Mouse (Mus musculus): ENCODE data around the gene Fcer1g. TPM values are rescaled to one million over a fixed set of nuclear protein-coding genes. Genes with fewer than 3 reads are reported as not detected.

Fcer1g gene
- polyA plus RNA-seq, 1 experiment from 2014 or later = 60.7 TPM

GRCm38 (mm10) chr1:171263185-171263611, 29.0 kb upstream of the Fcer1g start:
- Histone ChIP-seq H3K4me3 (no peak overlapping the region), H3K27ac (0 out of 2 replicates have a peak overlapping the region, but pooled peaks have one; percentile 22), H3K4me2 (peak overlapping the region; percentile 15; the same call in 1 of the 2 replicates), H3K27me3 (replicated peaks) (peaks cover 51% of the 10 kb centered on the region), H3K9me3 (replicated peaks) (no peaks in the 10 kb centered on the region), H3K36me3 (no peaks in the 10 kb centered on the region), H3K4me1 (peaks cover 47% of the 10 kb centered on the region), H3K9ac (no peak overlapping the region)
- no peak for ATAC-seq
- WGBS (ENCODE audit: insufficient replicate concordance) = 5% methylated on average over 2 of the region's 2 CpGs

GRCm38 (mm10) chr1:171262594-171263130, 28.5 kb upstream of the Fcer1g start:
- no peak overlapping the region for H3K4me3 ChIP-seq
- no peak for ATAC-seq

GRCm38 (mm10) chr1:171260316-171260715, 26.2 kb upstream of the Fcer1g start:
- H3K9me3 ChIP-seq (replicated peaks) = no peaks in the 10 kb centered on the region
- ATAC-seq = no peak
- peaks cover 34% of the 10 kb centered on the region for H3K4me1 ChIP-seq
- H3K9ac ChIP-seq = no peak overlapping the region
- no peak overlapping the region for H3K4me3 ChIP-seq
- H3K36me3 ChIP-seq = no peaks in the 10 kb centered on the region
- H3K27me3 ChIP-seq (replicated peaks) = peaks cover 63% of the 10 kb centered on the region
- no peak overlapping the region for H3K27ac ChIP-seq
- no peak overlapping the region for H3K4me2 ChIP-seq
- WGBS (ENCODE audit: insufficient replicate concordance) = 29% methylated on average over 3 of the region's 3 CpGs

More at GRCm38 (mm10) chr1:171262594-171263130, 28.5 kb upstream of the Fcer1g start:
- 2% methylated on average over 8 of the region's 8 CpGs for WGBS (ENCODE audit: insufficient replicate concordance)
- H3K4me2 ChIP-seq = peak overlapping the region; percentile 15
- peaks cover 47% of the 10 kb centered on the region for H3K4me1 ChIP-seq
- peaks cover 55% of the 10 kb centered on the region for H3K27me3 ChIP-seq (replicated peaks)
- H3K27ac ChIP-seq = peak overlapping the region; percentile 6; the same call in 1 of the 2 replicates
- H3K9me3 ChIP-seq (replicated peaks) = no peaks in the 10 kb centered on the region
- no peak overlapping the region for H3K9ac ChIP-seq
- no peaks in the 10 kb centered on the region for H3K36me3 ChIP-seq

- Histone ChIP-seq H3K4me3 (0 out of 2 replicates have a peak overlapping the region, but pooled peaks have one; percentile 8), H3K27me3 (replicated peaks) (peaks cover 66% of the 10 kb centered on the region), H3K4me1 (peaks cover 34% of the 10 kb centered on the region), H3K4me2 (peak overlapping the region; percentile 50), H3K27ac (no peak overlapping the region), H3K9me3 (replicated peaks) (no peaks in the 10 kb centered on the region), H3K9ac (0 out of 2 replicates have a peak overlapping the region, but pooled peaks have one; percentile 18), H3K36me3 (no peaks in the 10 kb centered on the region)
- ATAC-seq = no peak
- 51% methylated on average over 17 of the region's 17 CpGs for WGBS (ENCODE audit: insufficient replicate concordance)
These were observed 24.8 kb upstream of the Fcer1g start for GRCm38 (mm10) chr1:171258921-171259320.

GRCm38 (mm10) chr1:171257781-171258180, 23.6 kb upstream of the Fcer1g start:
- no peak for ATAC-seq
- Histone ChIP-seq H3K9me3 (replicated peaks) (no peaks in the 10 kb centered on the region), H3K27me3 (replicated peaks) (peaks cover 65% of the 10 kb centered on the region), H3K9ac (no peak overlapping the region), H3K4me1 (peaks cover 33% of the 10 kb centered on the region), H3K36me3 (no peaks in the 10 kb centered on the region), H3K4me2 (no peak overlapping the region), H3K4me3 (no peak overlapping the region), H3K27ac (no peak overlapping the region)
- 62% methylated on average over 9 of the region's 9 CpGs for WGBS (ENCODE audit: insufficient replicate concordance)

GRCm38 (mm10) chr1:171256937-171257548, 22.9 kb upstream of the Fcer1g start:
- H3K27ac ChIP-seq = no peak overlapping the region
- no peak overlapping the region for H3K9ac ChIP-seq
- H3K4me2 ChIP-seq = peak overlapping the region; percentile 18; the same call in 1 of the 2 replicates
- H3K4me1 ChIP-seq = peaks cover 33% of the 10 kb centered on the region
- no peak for ATAC-seq
- H3K9me3 ChIP-seq (replicated peaks) = no peaks in the 10 kb centered on the region
- no peak overlapping the region for H3K4me3 ChIP-seq
- H3K36me3 ChIP-seq = no peaks in the 10 kb centered on the region
- WGBS (ENCODE audit: insufficient replicate concordance) = 48% methylated on average over 15 of the region's 15 CpGs
- H3K27me3 ChIP-seq (replicated peaks) = peaks cover 65% of the 10 kb centered on the region

GRCm38 (mm10) chr1:171256095-171256818, 22.1 kb upstream of the Fcer1g start:
- peaks cover 38% of the 10 kb centered on the region for H3K4me1 ChIP-seq
- H3K4me3 ChIP-seq = no peak overlapping the region
- H3K9me3 ChIP-seq (replicated peaks) = no peaks in the 10 kb centered on the region
- H3K27me3 ChIP-seq (replicated peaks) = peaks cover 66% of the 10 kb centered on the region
- H3K36me3 ChIP-seq = no peaks in the 10 kb centered on the region
- no peak overlapping the region for H3K4me2 ChIP-seq
- H3K9ac ChIP-seq = no peak overlapping the region
- H3K27ac ChIP-seq = no peak overlapping the region
- ATAC-seq = no peak
- 75% methylated on average over 24 of the region's 24 CpGs for WGBS (ENCODE audit: insufficient replicate concordance)

GRCm38 (mm10) chr1:171252415-171252814, 18.2 kb upstream of the Fcer1g start:
- Histone ChIP-seq H3K4me1 (peaks cover 39% of the 10 kb centered on the region), H3K9ac (no peak overlapping the region; the same call in 1 of the 2 replicates), H3K27ac (no peak overlapping the region), H3K4me3 (no peak overlapping the region), H3K9me3 (replicated peaks) (no peaks in the 10 kb centered on the region), H3K27me3 (replicated peaks) (peaks cover 61% of the 10 kb centered on the region), H3K4me2 (no peak overlapping the region), H3K36me3 (no peaks in the 10 kb centered on the region)
- no peak for ATAC-seq
- 62% methylated on average over 17 of the region's 17 CpGs for WGBS (ENCODE audit: insufficient replicate concordance)

GRCm38 (mm10) chr1:171251594-171252324, 17.6 kb upstream of the Fcer1g start:
- Histone ChIP-seq H3K27me3 (replicated peaks) (peaks cover 61% of the 10 kb centered on the region), H3K4me3 (no peak overlapping the region)

GRCm38 (mm10) chr1:171250680-171251593, 16.8 kb upstream of the Fcer1g start, which contains the start of gene Ndufs2:
TSS of gene Ndufs2 (minus strand) at chr1:171251388.
- peaks cover 44% of the 10 kb centered on the region for H3K4me1 ChIP-seq
- H3K9ac ChIP-seq = no peak within 1 kb of the TSS; the same call in 1 of the 2 replicates
- peak within 1 kb of the TSS; percentile 37 for H3K4me2 ChIP-seq
- peaks cover under 1% of the 10 kb centered on the region; the same call in 1 of the 2 replicates for H3K36me3 ChIP-seq
- no peak within 1 kb of the TSS for H3K27ac ChIP-seq
- no peaks in the 10 kb centered on the region for H3K9me3 ChIP-seq (replicated peaks)
- peak within 1 kb of the TSS; percentile 10; the same call in 1 of the 2 replicates for H3K4me3 ChIP-seq
- WGBS (ENCODE audit: insufficient replicate concordance) = 31% methylated on average over 26 of the region's 26 CpGs
- peaks cover 54% of the 10 kb centered on the region for H3K27me3 ChIP-seq (replicated peaks)
- no peak for ATAC-seq

More at GRCm38 (mm10) chr1:171251594-171252324, 17.6 kb upstream of the Fcer1g start:
- Histone ChIP-seq H3K9ac (no peak overlapping the region; the same call in 1 of the 2 replicates), H3K9me3 (replicated peaks) (no peaks in the 10 kb centered on the region), H3K4me1 (peaks cover 39% of the 10 kb centered on the region), H3K27ac (no peak overlapping the region), H3K4me2 (peak overlapping the region; percentile 37), H3K36me3 (no peaks in the 10 kb centered on the region)
- no peak for ATAC-seq
- 16% methylated on average over 13 of the region's 13 CpGs for WGBS (ENCODE audit: insufficient replicate concordance)
